Mouse (Mus musculus): Measurements from ENCODE around the gene Ogg1.

Gene Ogg1

GRCm38 (mm10) chr6:113332734-113333133, 6.0 kb downstream of the Ogg1 start:
- DNase-seq = peak in 1 of 2 experiments; percentile 31

- DNase-seq = peak; percentile 85 to 87
Observed at GRCm38 (mm10) chr6:113333137-113333950, 6.6 kb downstream of the Ogg1 start.

DNA sequence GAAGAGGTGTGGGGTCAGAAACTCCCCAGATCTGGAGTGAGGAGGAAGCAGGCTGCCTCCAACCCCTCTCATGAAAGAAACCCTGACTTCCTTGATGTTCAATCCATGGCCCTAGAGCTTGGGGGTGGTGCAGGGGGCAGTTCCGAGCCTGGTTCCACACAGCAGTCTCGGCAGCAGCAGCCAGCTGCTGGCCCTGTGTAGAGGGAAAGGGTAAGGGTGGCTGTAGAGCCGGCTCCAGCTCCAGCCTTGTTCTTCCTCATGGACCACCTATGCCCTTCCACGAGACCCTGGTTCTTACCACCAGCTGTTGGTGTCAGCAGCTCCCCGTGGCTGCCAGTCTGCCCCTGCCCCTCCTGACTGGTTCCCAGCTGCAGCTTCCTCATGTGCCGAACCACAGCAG, 7.4 kb downstream of the Ogg1 start:
- no peak for DNase-seq

- DNase-seq = peak in 1 of 2 experiments; percentile 46
Observed at GRCm38 (mm10) chr6:113336852-113337620, 10.3 kb downstream of the Ogg1 start.

GRCm38 (mm10) chr6:113341574-113341973, 14.8 kb downstream of the Ogg1 start:
- no peak for DNase-seq

GRCm38 (mm10) chr6:113342297-113342696, 15.5 kb downstream of the Ogg1 start:
- DNase-seq = no peak

DNA sequence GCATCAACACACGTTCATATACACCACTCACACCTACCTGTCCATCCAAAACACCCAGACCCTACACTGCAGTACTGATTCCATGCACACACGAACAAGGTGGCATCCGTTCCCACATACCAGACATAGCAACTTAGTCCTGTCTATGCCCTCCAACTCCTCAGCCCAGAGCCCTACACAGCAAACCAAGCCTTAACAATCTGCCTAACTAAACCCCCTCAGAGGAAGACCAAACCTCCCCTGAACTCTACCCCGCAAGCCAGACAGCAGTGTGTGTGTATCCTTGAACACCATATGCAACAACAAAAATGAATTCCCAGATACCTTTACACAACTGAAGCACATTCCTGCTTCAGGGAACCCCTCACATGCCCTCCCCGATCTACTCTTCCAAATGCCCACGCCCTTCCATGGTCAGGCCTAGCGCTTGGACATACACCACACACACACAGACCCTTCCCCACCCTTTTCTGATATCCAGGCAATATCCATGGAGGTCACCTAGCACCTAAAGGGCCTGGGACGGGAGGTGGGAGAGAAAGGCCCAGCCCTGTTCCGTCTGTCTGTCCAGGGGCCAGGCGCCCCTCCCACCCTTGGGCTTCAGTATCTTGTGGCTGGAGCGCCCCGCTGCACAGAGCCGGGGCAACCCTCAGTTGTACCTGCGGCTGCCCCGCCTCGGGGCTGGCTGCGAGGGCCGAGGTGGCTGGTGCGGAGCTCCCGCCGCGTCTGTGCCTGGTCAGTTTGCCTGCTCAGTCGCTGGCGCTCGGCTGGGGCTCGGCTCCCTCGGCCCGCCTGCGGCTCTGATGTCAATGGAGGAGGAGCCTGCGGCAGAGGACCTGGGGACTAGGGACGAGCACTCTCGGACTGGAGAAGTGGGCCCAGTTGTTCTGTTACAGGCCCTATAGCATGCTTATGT, 16.7 kb downstream of the Ogg1 start, which contains the start of gene Camk1:
Gene Camk1, minus strand, starts transcription at position 808 of the 916 bp plus-strand sequence.
- peak; percentile 72 to 83 for DNase-seq

DNA sequence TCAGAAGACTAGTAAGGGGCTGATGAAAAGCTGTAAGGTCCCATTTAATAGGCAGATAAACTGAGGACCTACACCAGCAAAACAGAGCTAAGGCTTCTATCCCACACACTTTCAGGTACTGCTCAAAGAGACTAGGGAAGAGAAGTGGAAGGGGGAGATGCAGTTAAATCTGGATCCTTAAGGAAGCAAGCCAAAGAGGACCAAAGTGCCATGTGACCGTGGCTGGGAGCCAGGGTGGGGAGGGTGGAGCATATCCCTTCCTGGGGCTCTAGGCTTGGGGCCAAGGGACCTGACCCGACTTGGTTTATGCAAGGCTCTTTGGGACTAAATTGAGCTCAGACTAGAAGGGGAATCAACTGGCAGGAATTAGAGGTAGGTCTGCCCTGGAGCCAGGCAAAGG, 17.5 kb downstream of the Ogg1 start:
- peak; percentile 95 for DNase-seq

- no peak for DNase-seq
Observed at GRCm38 (mm10) chr6:113346897-113347296, 20.1 kb downstream of the Ogg1 start.

DNA sequence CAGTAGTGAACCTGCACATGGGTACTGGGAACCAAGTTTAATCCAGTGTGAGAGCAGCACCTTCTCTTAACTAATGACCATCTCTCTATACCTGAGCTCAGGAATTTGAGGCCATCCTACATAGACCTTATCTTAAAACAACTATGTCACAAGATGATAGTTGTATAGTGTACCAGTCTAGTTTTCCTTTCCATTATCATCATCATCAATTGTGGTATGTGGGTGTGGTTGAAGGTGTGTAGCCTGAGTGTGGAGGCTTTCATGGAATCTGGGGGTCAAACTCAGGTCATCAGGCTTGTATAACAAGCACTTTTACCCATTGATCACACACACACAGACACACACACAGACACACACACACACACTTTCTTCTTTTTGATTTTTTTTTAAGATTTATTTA, 23.8 kb downstream of the Ogg1 start:
- no peak for DNase-seq

DNA sequence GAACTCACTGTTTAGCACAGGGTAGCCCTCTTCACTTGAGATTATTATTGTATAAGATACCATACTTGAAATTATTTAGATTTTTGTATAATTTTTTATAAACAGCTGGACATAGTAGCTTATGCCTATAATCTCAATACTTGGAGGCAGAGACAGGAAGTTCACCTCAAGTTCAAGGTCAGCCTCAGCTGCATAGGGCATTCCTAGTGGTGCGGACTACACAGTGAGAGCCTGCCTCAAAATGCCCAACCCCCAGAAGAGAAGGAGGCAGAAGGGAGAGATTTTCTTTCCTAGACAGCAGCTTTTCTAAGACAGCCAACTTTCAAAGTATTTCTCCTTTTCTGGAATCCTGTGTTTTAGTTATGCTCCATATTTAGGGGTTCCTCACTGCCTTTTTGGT, 24.4 kb downstream of the Ogg1 start:
- no peak for DNase-seq

DNA sequence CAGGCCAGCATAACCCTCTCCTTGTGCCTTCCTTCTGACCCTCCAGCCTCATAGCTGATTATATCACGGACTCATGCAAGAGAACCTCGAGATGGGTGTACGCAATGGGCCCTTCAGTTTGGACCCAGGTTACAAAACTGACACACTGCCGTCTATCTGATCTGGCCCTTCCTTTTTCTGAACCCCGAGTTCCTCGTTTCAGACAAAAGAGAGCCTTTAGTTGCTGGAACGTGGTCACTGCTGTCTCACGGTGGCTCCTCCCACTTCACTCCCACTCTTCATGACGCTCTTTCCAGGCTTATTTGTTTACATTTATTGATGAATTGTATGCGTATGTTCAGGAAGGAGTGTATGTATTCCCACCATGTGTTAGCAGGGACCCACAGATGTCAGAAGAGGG, 24.9 kb downstream of the Ogg1 start:
- no peak for DNase-seq

GRCm38 (mm10) chr6:113352820-113353219, 26.0 kb downstream of the Ogg1 start:
- no peak for DNase-seq

DNA sequence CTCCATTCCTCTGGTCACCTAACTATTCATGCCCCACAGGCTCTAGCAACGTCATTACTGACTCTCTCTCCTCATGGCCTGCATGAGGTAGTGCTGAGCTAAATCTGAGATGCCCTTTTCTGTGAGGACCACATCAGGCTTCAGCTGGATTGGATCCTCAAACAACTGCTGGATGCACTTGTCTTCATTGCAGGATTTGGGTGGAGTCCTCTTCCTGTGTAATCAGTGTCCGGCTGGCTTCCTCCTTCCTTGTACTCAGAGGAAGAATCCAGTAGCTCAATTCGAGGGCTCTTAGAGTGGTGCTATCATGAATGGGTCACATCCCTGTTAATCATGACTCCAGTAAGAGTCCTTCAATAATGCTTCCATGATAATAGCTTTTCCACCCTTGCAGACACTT, 26.9 kb downstream of the Ogg1 start:
- DNase-seq = no peak

DNA sequence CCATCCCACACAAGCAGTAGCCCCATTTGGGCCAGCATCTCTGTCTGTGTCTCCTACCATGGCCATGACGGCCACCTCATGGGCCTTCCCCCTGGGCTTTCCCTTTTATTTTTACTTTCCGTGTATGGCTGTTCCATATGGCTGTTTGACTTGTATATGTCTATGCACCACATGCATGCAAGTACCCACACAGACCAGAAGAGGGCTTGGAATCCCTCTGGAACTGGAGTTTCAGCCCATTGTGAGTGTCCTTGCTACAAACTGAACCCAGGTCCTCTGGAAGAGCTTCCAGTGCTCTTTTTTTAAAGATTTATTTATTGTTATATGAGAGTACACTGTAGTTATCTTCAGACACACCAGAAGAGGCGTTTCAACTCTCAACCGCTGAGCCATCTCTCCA, 34.7 kb downstream of the Ogg1 start:
- DNase-seq = no peak

DNA sequence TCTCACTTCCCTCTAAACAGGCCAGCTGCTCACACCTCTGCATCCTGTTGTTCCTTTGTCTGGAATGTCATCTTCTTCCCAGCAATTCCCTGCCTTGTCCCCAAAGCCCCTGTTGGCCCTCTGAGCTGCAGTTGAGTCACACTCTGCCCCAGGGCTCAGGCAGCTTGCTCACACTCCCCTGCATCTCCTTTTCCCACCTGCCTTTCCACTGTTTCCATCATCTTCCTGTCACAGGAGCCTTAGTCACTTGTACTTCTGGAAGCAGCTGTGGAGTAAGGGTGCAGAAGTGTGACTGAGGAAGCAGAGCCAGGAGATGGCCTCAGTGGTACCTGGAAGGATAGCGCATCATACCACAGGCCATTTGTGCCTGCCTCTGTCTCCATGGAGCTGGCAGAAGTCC, 35.5 kb downstream of the Ogg1 start:
- no peak for DNase-seq

DNA sequence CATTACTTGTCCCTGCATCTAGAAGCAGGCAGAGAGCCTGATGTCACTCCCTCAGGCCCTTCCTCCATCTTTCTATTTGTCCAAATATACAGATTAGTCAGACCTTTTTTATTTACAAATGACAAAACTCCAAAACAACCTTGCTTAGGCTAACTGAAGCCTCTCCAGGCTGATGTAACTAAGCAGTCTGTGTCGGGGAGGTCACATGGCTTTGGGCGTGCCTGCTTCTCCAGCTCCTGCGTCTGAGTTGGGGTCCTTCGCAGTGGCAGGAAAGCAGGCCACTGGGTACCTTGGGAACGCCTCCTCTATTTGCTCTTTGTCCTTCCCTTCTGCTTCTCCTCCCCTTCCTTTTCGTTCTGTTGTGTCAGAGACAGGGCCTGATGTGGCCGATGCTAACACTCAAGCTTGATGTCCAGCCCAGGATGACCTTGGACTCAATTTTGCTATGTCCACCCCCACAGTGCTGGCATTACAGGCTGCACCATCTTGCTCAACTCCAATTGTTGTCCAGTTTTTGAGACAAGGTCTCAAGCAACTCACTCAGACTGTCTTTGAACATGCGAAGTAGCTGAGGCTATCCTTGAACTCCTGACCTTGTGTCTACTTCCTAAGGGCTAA, 37.9 kb downstream of the Ogg1 start:
- DNase-seq = no peak

DNA sequence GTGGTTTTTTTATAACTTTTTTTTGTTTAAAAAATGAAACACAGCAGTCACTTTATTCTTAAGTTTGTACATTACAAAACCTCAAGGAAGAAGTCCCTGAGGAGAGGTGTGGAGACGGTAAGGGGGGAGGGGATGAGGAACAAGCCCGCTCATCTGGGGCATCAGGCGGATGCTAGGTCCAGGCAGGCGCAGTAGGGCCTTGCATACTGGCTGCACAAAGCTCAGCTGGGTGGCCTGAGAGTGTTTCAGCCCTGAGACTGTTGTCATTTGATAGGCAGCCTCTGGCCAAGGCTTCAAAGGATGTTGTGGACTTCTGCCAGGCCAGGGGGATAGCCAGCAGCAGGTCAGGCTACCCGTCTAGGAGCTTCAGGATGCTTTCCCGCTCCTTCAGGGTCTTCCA, 39.9 kb downstream of the Ogg1 start:
- no peak for DNase-seq

- no peak for DNase-seq
Observed at GRCm38 (mm10) chr6:113367574-113367973, 40.8 kb downstream of the Ogg1 start.

DNA sequence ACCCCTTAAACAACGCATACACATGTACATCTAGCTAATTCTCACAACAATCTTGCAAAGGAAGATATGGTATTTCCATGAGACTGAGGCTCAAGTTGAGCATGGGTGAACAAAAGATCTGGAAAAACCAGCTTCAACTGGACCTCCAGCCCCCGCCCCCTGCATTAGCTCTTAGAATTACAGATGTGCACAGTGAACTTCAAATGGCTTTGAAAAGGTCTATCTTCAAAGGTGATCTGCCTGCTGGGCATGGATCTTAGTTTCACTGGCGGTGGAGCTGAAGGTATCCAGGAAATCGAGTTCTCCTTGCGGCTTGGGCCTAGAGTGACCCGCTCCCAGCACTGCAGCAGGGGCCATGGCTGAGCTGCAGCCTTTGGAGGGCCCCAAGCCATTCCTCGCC, 41.4 kb downstream of the Ogg1 start:
- no peak for DNase-seq

- no peak for DNase-seq
Observed at GRCm38 (mm10) chr6:113368577-113368976, 41.8 kb downstream of the Ogg1 start.

GRCm38 (mm10) chr6:113370194-113370929, 43.6 kb downstream of the Ogg1 start:
- DNase-seq = no peak

Data from kidney, adult 8-10 months (tissue).